Mouse (Mus musculus) forebrain, embryonic 13.5 days (tissue): ENCODE results near the gene Gm382. TPM values are rescaled to one million over a fixed set of nuclear protein-coding genes. Genes with fewer than 3 reads are reported as not detected.

Experiments used
- ATAC-seq: fragments of 200-750 bp; cut with Nextera tagmentation; 2 replicates; pipeline ENCODE4 v1.8.0; 2017
- H3K27ac ChIP-seq: fragments of 300-500 bp; sonication (generic); 2 replicates; pipeline ENCODE4 v1.5.1; 2015; ENCODE audit warnings: inconsistent platforms, mild to moderate bottlenecking, moderate library complexity
- H3K27me3 ChIP-seq: fragments of 300-500 bp; sonication (generic); 2 replicates; pipeline ENCODE4 v1.6.1; 2015; ENCODE audit warnings: mild to moderate bottlenecking, inconsistent platforms
- H3K36me3 ChIP-seq: fragments of 300-500 bp; sonication (generic); 2 replicates; pipeline ENCODE4 v1.6.1; 2015; ENCODE audit warnings: mild to moderate bottlenecking, inconsistent platforms; ENCODE audit not compliant: poor library complexity, severe bottlenecking
- H3K4me1 ChIP-seq: fragments of 300-500 bp; sonication (generic); 2 replicates; pipeline ENCODE4 v1.6.1; 2015; ENCODE audit warnings: inconsistent platforms
- H3K4me2 ChIP-seq: fragments of 300-500 bp; sonication (generic); 2 replicates; pipeline ENCODE4 v1.6.1; 2015; ENCODE audit warnings: inconsistent platforms, mild to moderate bottlenecking, moderate library complexity
- H3K4me3 ChIP-seq: fragments of 300-500 bp; sonication (generic); 2 replicates; pipeline ENCODE4 v1.5.1; 2015; ENCODE audit warnings: mild to moderate bottlenecking, inconsistent platforms
- H3K9ac ChIP-seq: fragments of 300-500 bp; sonication (generic); 2 replicates; pipeline ENCODE4 v1.6.1; 2015; ENCODE audit warnings: mild to moderate bottlenecking, inconsistent platforms
- H3K9me3 ChIP-seq: fragments of 300-500 bp; sonication (generic); replicated peaks from 2 replicates; pipeline ENCODE4 v1.6.1; 2016; ENCODE audit warnings: inconsistent platforms
- WGBS: fragments of 180-500 bp; shearing (Covaris S2); methylation state at CpG from one replicate; pipeline ENCODE4 v1.1.7; 2015; 5-methylcytosine and 5-hydroxymethylcytosine counted together
- polyA plus RNA-seq: library from polyadenylated mRNA; unstranded; fragments of >200 nt; fragmentation: Nextera tagmentation; extraction: Ambion mirVana; gene quantifications from 2 replicates; pipeline ENCODE4 v1.2.1, GENCODE M21; 2015

The Gm382 gene
- polyA plus RNA-seq = not detected in 2 replicates

DNA sequence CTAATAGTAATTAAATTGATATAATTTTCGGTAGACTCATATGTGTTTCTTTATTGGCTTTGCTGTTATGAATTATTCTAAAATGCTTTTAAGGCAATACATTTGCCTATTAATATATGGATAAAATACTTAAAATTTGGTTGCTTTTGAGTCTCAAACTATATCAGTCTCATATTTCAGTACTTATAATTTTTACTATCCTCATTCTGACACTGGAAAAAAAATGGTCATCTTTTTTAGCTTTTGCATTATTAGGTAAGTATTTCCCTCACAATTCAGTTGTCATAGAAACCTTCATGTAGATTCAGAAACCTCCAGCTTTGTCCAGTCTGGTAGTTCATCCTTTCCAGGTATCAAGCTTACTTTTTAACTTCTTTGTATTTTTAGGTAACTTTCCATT is at the start of gene Gm382:
Gene Gm382 (plus strand): TSS at position 301 of the 400 bp plus-strand sequence.
- no peaks in the 10 kb centered on the region for H3K27me3 ChIP-seq
- WGBS = 95% methylated on average over 1 of the region's 1 CpGs
- no peaks in the 10 kb centered on the region for H3K36me3 ChIP-seq
- H3K4me2 ChIP-seq = no peak within 1 kb of the TSS
- H3K4me3 ChIP-seq = no peak within 1 kb of the TSS
- no peak within 1 kb of the TSS for H3K27ac ChIP-seq
- no peak within 1 kb of the TSS for H3K9ac ChIP-seq
- ATAC-seq = no peak
- H3K9me3 ChIP-seq = no peaks in the 10 kb centered on the region
- H3K4me1 ChIP-seq = no peaks in the 10 kb centered on the region

DNA sequence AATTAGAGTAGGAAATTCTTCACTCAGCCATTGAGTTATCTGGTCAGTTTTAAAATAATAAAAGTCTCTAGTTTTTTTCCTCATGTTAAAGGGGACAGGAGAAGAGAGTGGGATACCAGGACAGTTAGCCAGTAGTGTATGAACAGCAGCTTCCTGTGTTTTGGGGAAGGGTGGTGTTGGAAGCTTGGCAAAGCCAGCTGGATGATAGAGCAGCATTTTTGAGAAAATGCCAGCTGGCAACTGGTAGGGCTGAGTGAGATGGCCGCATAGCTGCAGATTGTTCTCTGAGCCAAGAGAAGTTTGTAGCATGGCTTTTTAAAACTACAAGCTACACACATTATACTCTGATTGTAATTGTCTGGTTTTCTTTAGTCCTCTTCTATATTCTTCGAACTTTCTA is 30.4 kb downstream of the Gm382 start:
- no peaks in the 10 kb centered on the region for H3K4me1 ChIP-seq
- ATAC-seq = no peak
- H3K4me3 ChIP-seq = no peak overlapping the region
- H3K27ac ChIP-seq = no peak overlapping the region
- H3K9me3 ChIP-seq = no peaks in the 10 kb centered on the region
- no peaks in the 10 kb centered on the region for H3K27me3 ChIP-seq
- H3K36me3 ChIP-seq = no peaks in the 10 kb centered on the region
- H3K4me2 ChIP-seq = no peak overlapping the region
- no peak overlapping the region for H3K9ac ChIP-seq
- WGBS = 82% methylated on average over 2 of the region's 2 CpGs

DNA sequence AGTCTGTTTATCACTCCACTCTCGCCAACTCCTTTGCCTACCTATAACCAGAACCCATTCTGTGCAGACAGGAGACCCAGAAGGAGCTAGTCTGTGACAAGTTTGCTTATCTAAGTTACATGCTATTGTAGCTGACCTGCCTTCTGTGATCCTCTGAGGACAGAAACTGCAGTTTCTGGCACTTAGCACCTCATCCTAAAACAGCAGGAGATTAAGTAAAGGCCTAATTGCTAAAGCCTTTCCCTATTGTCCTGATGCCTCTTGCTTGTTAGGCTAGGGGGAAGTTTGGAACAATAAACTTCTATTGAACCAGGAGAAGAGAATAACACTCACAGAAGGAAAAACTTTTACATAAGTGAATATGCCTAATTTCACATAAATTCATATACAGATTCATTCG is 51.5 kb downstream of the Gm382 start:
- no peaks in the 10 kb centered on the region for H3K27me3 ChIP-seq
- no peak overlapping the region for H3K4me2 ChIP-seq
- no peak overlapping the region for H3K27ac ChIP-seq
- no peaks in the 10 kb centered on the region for H3K4me1 ChIP-seq
- 77% methylated on average over 2 of the region's 2 CpGs for WGBS
- H3K9ac ChIP-seq = no peak overlapping the region
- no peaks in the 10 kb centered on the region for H3K9me3 ChIP-seq
- H3K4me3 ChIP-seq = no peak overlapping the region
- no peaks in the 10 kb centered on the region for H3K36me3 ChIP-seq
- ATAC-seq = no peak

DNA sequence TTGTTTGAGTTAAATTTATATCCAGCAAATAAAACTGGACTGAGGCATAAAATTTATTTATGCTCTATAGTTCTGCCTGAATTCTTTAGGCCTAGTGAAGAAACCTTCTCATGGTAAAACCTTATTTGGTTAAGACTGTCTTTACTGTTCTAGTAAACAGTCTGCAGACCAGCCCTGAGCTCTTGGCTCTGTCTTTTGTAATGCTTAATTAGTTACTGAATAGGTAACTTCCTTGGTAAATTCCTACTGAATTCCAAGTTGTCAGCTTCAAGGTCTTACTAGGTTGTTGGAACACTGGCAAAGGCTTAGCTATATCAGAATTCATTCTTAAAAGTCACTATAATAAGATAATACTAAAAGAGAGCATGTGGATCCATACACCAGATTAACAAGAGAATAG is 53.3 kb downstream of the Gm382 start:
- Histone ChIP-seq H3K36me3 (no peaks in the 10 kb centered on the region), H3K27me3 (no peaks in the 10 kb centered on the region), H3K27ac (no peak overlapping the region), H3K4me1 (no peaks in the 10 kb centered on the region), H3K9ac (no peak overlapping the region), H3K9me3 (no peaks in the 10 kb centered on the region), H3K4me3 (no peak overlapping the region), H3K4me2 (no peak overlapping the region)
- no peak for ATAC-seq

DNA sequence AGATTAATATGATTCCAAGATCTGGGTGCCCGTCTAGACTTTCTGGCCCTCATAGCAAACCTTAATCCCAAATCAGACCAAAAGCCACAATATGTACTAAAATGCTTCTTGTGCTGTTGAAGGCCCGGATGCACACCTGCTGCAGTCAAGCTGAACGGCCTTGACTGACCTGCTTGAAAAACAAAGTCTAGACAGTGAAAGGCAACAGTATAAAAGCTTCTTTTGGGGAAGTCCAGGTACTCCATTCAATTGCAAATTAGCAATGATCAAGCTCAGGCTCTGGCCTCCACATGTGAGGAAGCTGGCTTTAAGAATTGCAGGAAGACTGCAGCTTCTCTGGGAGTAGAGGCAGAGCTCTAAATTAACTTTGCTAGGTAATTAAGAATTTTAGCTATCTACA is 54.2 kb downstream of the Gm382 start:
- no peaks in the 10 kb centered on the region for H3K9me3 ChIP-seq
- 84% methylated on average over 3 of the region's 3 CpGs for WGBS
- no peaks in the 10 kb centered on the region for H3K27me3 ChIP-seq
- H3K4me3 ChIP-seq = no peak overlapping the region
- ATAC-seq = no peak
- H3K36me3 ChIP-seq = no peaks in the 10 kb centered on the region
- H3K4me2 ChIP-seq = no peak overlapping the region
- no peak overlapping the region for H3K27ac ChIP-seq
- no peaks in the 10 kb centered on the region for H3K4me1 ChIP-seq
- no peak overlapping the region for H3K9ac ChIP-seq

DNA sequence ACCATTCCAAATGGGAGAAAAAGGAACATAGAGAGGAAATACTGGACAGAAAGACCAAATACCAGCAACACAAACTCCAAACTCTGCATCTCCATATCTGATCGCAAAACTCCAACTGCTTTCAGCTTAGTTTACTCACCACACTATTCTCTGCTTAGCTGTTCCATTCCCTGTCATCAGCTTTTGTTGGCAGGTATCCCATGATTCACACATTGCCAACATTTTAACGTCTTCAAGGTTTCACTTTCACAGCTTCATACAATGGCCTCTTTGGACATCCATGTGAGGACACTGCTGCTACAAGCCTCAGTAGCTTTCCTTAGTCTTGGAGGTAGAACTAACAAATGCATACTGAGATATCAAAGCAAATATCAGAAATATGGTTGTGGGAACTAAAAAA is 64.6 kb downstream of the Gm382 start:
- Histone ChIP-seq H3K9me3 (no peaks in the 10 kb centered on the region), H3K27ac (no peak overlapping the region), H3K4me3 (no peak overlapping the region), H3K36me3 (no peaks in the 10 kb centered on the region), H3K4me2 (no peak overlapping the region), H3K9ac (no peak overlapping the region), H3K4me1 (no peaks in the 10 kb centered on the region), H3K27me3 (no peaks in the 10 kb centered on the region)
- ATAC-seq = no peak
- WGBS = 82% methylated on average over 2 of the region's 2 CpGs

Other genes with a start within 250 kb of the Gm382 start
- gene 4932411N23Rik, start 224.1 kb upstream of the Gm382 start, polyA plus RNA-seq = not detected in 2 replicates